Mouse (Mus musculus): ENCODE data around the gene Nucb1.

DNA sequence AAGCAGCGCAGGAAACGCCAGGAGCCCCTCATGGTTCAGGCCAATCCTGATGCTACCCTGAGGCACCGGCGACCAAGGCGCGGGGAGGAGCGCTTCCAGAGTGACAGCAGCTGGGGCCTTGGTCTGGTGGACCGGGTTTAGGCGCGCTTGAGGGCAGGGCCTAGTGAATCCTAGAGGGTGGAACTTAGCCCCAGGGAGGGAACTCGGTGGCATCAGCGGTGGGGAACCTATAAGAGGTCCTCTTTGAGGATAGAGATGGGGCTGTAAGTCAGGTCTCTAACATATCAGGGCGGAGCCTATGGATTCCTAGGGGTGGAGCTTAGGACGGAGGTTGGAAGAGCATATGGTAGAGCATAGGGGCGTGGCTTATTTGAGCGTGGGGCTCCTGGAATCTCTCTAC, 5.2 kb upstream of the Nucb1 start:
- no peak for TF ChIP-seq POLR2A (IDR thresholded peaks at IDR 0.05; ENCODE audit: extremely low read depth, insufficient read depth, low read length)
- no peak for TF ChIP-seq CTCF (IDR thresholded peaks at IDR 0.05; ENCODE audit: extremely low read depth, insufficient read depth, low read length)

Data from cortical plate, adult 2 months (tissue).